Mouse (Mus musculus): ENCODE measurements around the gene Rhog. TPM values are rescaled to one million over a fixed set of nuclear protein-coding genes. Genes with fewer than 3 reads are reported as not detected.
"Not testable (repeated sequence)": the region's sequence is repeated elsewhere in the genome, so short reads cannot be mapped to it uniquely, and the experiment has no call there.

Gene Rhog
- polyA plus RNA-seq, 1 experiment from 2014 or later = 59.6 TPM

DNA sequence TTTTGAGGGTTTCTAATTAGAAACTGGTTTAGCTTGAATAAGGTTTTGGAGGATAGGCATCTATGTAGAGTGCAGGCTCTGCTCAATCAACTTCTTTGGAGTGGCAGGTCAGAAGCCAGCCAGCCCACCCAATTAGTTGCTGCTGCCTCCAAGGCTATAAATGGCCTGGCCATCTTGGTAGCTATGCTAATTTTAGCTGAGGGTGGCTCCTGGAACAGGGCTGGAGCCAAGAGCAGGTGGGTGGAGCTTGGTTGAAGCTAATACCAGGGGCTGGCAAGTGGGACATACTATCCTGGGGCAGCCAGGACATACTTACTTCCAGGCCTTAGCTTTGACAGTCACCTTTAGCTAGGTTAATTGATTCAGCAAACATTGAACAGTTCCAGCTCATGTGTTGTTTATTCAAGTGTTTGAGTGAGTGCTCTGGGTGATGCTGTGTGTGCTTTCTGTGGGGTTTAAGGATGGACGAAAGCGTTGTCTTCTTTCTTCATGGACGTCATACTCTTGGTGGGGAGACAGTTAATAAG lies 16.6 kb upstream of the Rhog start:
- WGBS = 86% methylated on average over 3 of the region's 3 CpGs
- Histone ChIP-seq H3K36me3 (ENCODE audit: control insufficient read depth, insufficient read depth) (no peaks in the 10 kb centered on the region), H3K9me3 (replicated peaks; ENCODE audit: control insufficient read depth, low read length) (no peaks in the 10 kb centered on the region), H3K4me1 (ENCODE audit: control insufficient read depth, insufficient read depth, low read length) (peaks cover 18% of the 10 kb centered on the region), H3K27ac (ENCODE audit: low read length) (peak overlapping the region; percentile 55), H3K4me3 (ENCODE audit: low read length) (no peak overlapping the region), H3K9ac (ENCODE audit: low read length) (no peak overlapping the region), H3K27me3 (ENCODE audit: control insufficient read depth, insufficient read depth, low read length) (peaks cover 21% of the 10 kb centered on the region), H3K4me2 (ENCODE audit: low read depth, low read length) (no peak overlapping the region)
- peak; percentile 76 for ATAC-seq (replicated peaks; ENCODE audit: extremely low read depth, insufficient read depth, low FRiP score)

DNA sequence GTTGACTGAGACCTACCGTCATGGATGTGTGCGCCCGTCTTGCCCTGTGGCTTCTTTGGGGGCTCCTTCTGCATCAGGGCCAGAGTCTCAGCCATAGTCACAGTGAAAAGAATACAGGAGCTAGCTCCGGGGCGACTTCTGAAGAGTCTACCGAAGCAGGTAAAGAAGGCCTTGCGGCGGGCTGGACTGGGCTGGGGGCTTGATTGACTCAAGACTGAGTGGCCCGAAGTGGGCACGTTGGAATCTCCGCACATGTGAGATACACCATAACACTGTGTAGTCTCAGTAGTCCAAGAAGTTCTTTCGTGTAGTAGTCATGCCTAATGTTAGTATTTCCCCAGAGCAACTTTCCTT lies 12.5 kb upstream of the Rhog start:
- H3K9me3 ChIP-seq (replicated peaks; ENCODE audit: control insufficient read depth, low read length) = no peaks in the 10 kb centered on the region
- H3K36me3 ChIP-seq (ENCODE audit: control insufficient read depth, insufficient read depth) = no peaks in the 10 kb centered on the region
- no peak overlapping the region for H3K27ac ChIP-seq (ENCODE audit: low read length)
- H3K27me3 ChIP-seq (ENCODE audit: control insufficient read depth, insufficient read depth, low read length) = peaks cover 12% of the 10 kb centered on the region; the same call in 1 of the 2 replicates
- peak overlapping the region; percentile 86 for H3K9ac ChIP-seq (ENCODE audit: low read length)
- H3K4me1 ChIP-seq (ENCODE audit: control insufficient read depth, insufficient read depth, low read length) = peaks cover 18% of the 10 kb centered on the region
- ATAC-seq (replicated peaks; ENCODE audit: extremely low read depth, insufficient read depth, low FRiP score) = no peak
- WGBS = 12% methylated on average over 12 of the region's 12 CpGs
- H3K4me3 ChIP-seq (ENCODE audit: low read length) = peak overlapping the region; percentile 90
- peak overlapping the region; percentile 95 for H3K4me2 ChIP-seq (ENCODE audit: low read depth, low read length)

DNA sequence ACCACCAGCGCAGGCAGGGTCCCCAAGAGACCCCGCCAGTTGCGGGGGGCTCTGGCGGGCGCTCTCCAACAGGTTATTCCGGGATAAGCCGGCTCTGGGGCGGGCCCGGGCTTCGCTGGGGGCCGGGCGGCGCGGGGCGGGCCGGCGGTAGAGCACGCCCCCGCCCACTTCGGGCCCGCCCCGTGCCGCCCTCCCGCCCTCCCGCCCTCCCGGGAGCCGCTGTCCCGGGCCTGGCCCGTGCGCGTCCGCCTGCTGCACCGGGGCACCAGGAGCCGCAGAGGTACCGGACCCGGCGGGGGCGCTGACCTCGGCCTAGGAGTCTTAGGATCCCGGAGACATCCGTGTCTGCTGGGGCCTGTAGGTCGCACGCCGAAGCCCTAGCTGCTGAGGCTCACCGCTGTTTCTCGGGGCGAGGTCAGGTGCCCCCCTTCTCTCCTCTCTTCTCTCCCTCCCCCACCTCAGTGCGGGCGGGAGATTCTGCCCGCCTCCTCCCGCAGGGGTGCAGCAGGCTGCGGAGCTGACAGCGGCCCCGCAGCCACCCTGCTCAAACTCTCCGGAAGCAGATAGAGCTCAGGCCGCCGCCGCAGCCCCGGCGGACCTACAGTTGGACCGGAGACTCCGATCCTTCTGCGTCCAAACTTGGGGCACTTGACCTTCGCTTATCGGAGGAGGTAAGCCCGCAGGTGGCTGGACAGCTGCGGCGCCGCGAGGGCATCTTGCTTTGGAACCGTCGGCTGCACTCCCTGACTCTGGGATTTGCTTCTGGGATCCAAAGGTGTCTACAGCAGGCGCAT lies 11.9 kb upstream of the Rhog start, which contains the start of gene Stim1:
TSS of gene Stim1 (plus strand) at position 206 of the 794 bp plus-strand sequence.
- WGBS = under 1% methylated on average over 50 of the region's 73 CpGs
- Histone ChIP-seq H3K9me3 (replicated peaks; ENCODE audit: control insufficient read depth, low read length) (no peaks in the 10 kb centered on the region), H3K4me2 (ENCODE audit: low read depth, low read length) (peak within 1 kb of the TSS; percentile 95), H3K27ac (ENCODE audit: low read length) (peak within 1 kb of the TSS; percentile 37; the same call in 1 of the 2 replicates), H3K27me3 (ENCODE audit: control insufficient read depth, insufficient read depth, low read length) (peaks cover 12% of the 10 kb centered on the region; the same call in 1 of the 2 replicates), H3K4me1 (ENCODE audit: control insufficient read depth, insufficient read depth, low read length) (peaks cover 16% of the 10 kb centered on the region), H3K9ac (ENCODE audit: low read length) (peak within 1 kb of the TSS; percentile 86), H3K36me3 (ENCODE audit: control insufficient read depth, insufficient read depth) (no peaks in the 10 kb centered on the region), H3K4me3 (ENCODE audit: low read length) (peak within 1 kb of the TSS; percentile 90)
- peak; percentile 91 for ATAC-seq (replicated peaks; ENCODE audit: extremely low read depth, insufficient read depth, low FRiP score)

DNA sequence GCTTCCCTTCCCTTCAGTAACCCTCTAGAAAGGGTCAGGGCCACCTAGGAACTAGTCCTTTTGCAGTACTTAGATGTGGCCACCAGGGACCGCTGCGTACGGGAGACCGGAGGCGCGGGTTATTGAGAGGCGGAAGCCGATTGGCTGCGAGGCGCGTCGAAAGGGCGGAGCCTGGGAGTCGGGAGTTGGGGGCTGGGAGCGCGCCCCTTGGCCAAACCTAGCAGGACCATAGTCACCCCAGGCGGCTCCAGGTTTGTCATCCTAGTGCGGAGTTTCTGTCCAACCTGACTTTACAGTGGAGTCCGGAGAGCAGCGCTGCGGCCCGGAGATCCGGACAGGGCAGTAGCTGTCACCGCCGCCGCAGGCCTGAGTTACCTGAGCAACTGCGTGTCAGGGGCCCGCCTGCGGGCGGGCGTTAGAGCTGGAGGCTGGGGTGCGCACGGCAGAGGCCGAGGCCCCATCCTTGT lies 11.3 kb upstream of the Rhog start:
- Histone ChIP-seq H3K4me3 (ENCODE audit: low read length) (peak overlapping the region; percentile 90), H3K27ac (ENCODE audit: low read length) (peak overlapping the region; percentile 37; the same call in 1 of the 2 replicates), H3K9me3 (replicated peaks; ENCODE audit: control insufficient read depth, low read length) (no peaks in the 10 kb centered on the region), H3K4me2 (ENCODE audit: low read depth, low read length) (peak overlapping the region; percentile 95), H3K36me3 (ENCODE audit: control insufficient read depth, insufficient read depth) (no peaks in the 10 kb centered on the region), H3K4me1 (ENCODE audit: control insufficient read depth, insufficient read depth, low read length) (peaks cover 11% of the 10 kb centered on the region), H3K27me3 (ENCODE audit: control insufficient read depth, insufficient read depth, low read length) (peaks cover 12% of the 10 kb centered on the region; the same call in 1 of the 2 replicates), H3K9ac (ENCODE audit: low read length) (peak overlapping the region; percentile 86)
- WGBS = under 1% methylated on average over 34 of the region's 34 CpGs
- peak; percentile 87 for ATAC-seq (replicated peaks; ENCODE audit: extremely low read depth, insufficient read depth, low FRiP score)

DNA sequence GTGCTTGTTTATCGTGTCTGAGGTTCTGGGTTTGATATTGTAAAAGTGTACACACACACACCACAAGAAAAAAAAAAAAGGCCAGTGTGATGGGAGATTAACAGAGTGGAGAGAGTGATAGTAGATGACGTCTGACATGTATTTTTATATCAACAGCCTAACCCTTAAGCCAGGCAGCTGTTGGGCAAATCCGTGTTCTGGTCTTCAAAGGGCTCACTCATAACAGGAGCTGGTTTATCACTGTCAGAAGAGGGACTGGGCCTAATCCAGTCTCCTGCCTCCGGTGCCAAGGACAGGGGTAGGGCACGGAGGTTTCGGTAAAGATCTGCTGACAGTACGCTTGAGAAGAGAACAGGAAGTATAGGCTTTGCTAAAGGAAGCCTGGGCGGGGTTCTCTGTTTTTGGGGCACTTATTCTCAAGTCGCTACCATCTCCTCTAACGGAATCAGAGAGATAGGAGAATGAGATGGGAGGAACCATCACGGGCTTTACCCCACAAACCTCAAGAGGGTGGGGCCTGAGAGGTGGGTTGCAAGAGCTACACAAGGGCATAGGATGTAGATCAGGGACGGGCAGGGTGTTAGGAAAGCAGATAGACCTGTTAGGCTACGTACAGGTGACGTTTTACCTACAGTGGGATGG lies 10.7 kb upstream of the Rhog start:
- no peak overlapping the region for H3K9ac ChIP-seq (ENCODE audit: low read length)
- no peaks in the 10 kb centered on the region for H3K9me3 ChIP-seq (replicated peaks; ENCODE audit: control insufficient read depth, low read length)
- H3K27me3 ChIP-seq (ENCODE audit: control insufficient read depth, insufficient read depth, low read length) = peaks cover 12% of the 10 kb centered on the region; the same call in 1 of the 2 replicates
- peak; percentile 2; the same call in 1 of the 2 replicates for ATAC-seq (replicated peaks; ENCODE audit: extremely low read depth, insufficient read depth, low FRiP score)
- H3K4me3 ChIP-seq (ENCODE audit: low read length) = peak overlapping the region; percentile 90
- H3K4me2 ChIP-seq (ENCODE audit: low read depth, low read length) = peak overlapping the region; percentile 95
- no peak overlapping the region for H3K27ac ChIP-seq (ENCODE audit: low read length)
- WGBS = 36% methylated on average over 14 of the region's 14 CpGs
- peaks cover 6% of the 10 kb centered on the region; the same call in 1 of the 2 replicates for H3K4me1 ChIP-seq (ENCODE audit: control insufficient read depth, insufficient read depth, low read length)
- no peaks in the 10 kb centered on the region for H3K36me3 ChIP-seq (ENCODE audit: control insufficient read depth, insufficient read depth)

DNA sequence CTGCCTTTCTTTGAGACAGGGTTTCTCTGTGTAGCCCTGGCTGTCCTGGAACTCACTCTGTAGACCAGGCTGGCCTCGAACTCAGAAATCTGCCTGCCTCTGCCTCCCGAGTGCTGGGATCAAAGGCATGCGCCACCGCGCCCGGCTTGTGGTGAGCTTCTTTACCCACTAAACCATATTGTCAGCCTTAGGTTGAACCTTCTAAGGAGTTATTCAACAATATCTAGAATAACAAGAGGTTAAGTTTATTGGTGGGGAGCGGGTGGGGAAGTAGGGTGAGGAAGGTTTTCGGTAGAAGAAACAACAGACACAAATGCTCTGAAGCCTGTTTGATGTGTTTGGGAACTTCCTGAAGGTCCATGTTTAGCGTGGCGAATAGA lies 10.2 kb upstream of the Rhog start:
- H3K9ac ChIP-seq (ENCODE audit: low read length); H3K36me3 ChIP-seq (ENCODE audit: control insufficient read depth, insufficient read depth); H3K27ac ChIP-seq (ENCODE audit: low read length); H3K9me3 ChIP-seq (replicated peaks; ENCODE audit: control insufficient read depth, low read length); H3K4me3 ChIP-seq (ENCODE audit: low read length); H3K4me2 ChIP-seq (ENCODE audit: low read depth, low read length); H3K4me1 ChIP-seq (ENCODE audit: control insufficient read depth, insufficient read depth, low read length); ATAC-seq (replicated peaks; ENCODE audit: extremely low read depth, insufficient read depth, low FRiP score): not testable (repeated sequence)
- H3K27me3 ChIP-seq (ENCODE audit: control insufficient read depth, insufficient read depth, low read length) = peaks cover 12% of the 10 kb centered on the region; the same call in 1 of the 2 replicates
- WGBS = 87% methylated on average over 10 of the region's 10 CpGs

DNA sequence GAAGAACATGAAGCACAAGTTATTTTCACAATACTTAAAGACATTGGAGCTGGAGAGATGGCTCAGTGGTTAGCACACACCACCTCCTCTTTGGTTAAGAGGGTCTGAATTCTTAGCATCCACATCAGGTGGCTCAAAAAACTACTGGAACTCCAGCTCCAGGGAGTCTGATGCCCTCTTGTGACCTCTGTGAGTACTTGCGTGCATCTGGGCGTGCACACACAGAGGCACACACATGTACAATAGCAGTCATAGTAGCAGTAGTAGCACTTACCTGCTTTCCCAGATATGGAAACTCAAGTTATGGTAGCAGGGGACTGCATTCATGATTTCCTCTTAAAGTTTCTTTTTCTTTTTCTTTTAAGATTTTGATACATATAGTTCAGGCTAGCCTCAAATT lies 7.2 kb upstream of the Rhog start:
- WGBS = 82% methylated on average over 2 of the region's 2 CpGs
- H3K4me1 ChIP-seq (ENCODE audit: control insufficient read depth, insufficient read depth, low read length) = no peaks in the 10 kb centered on the region
- no peaks in the 10 kb centered on the region for H3K36me3 ChIP-seq (ENCODE audit: control insufficient read depth, insufficient read depth)
- H3K27me3 ChIP-seq (ENCODE audit: control insufficient read depth, insufficient read depth, low read length) = 0 out of 2 replicates have a peak, but pooled peaks cover 6% of the 10 kb centered on the region
- H3K27ac ChIP-seq (ENCODE audit: low read length) = no peak overlapping the region
- no peaks in the 10 kb centered on the region for H3K9me3 ChIP-seq (replicated peaks; ENCODE audit: control insufficient read depth, low read length)
- no peak for ATAC-seq (replicated peaks; ENCODE audit: extremely low read depth, insufficient read depth, low FRiP score)
- no peak overlapping the region for H3K4me3 ChIP-seq (ENCODE audit: low read length)
- H3K9ac ChIP-seq (ENCODE audit: low read length) = no peak overlapping the region
- no peak overlapping the region for H3K4me2 ChIP-seq (ENCODE audit: low read depth, low read length)

DNA sequence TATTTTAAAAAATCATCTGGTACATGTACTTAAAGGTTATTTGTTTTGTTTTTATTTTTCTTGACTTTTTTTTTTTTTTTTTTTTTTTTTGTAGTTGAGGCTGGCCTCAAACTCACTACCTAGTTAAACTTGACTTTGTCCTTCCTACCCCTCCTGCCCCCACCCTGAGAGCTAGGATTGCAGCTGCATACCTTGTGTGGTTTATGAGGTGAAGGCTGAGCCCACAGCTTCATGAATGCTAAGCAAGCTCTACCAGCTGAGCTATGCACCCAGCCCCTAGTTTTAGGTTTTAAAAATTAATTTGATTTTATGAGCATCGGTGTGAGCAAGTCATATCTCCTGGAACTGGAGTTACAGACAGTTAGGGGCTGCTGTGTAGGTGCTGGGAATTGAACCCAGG lies 4.7 kb upstream of the Rhog start:
- WGBS = 85% methylated on average over 1 of the region's 1 CpGs
- H3K36me3 ChIP-seq (ENCODE audit: control insufficient read depth, insufficient read depth) = no peaks in the 10 kb centered on the region
- no peak overlapping the region for H3K27ac ChIP-seq (ENCODE audit: low read length)
- no peaks in the 10 kb centered on the region for H3K4me1 ChIP-seq (ENCODE audit: control insufficient read depth, insufficient read depth, low read length)
- no peak overlapping the region for H3K9ac ChIP-seq (ENCODE audit: low read length)
- H3K4me3 ChIP-seq (ENCODE audit: low read length) = no peak overlapping the region
- H3K4me2 ChIP-seq (ENCODE audit: low read depth, low read length) = no peak overlapping the region
- no peaks in the 10 kb centered on the region for H3K9me3 ChIP-seq (replicated peaks; ENCODE audit: control insufficient read depth, low read length)
- H3K27me3 ChIP-seq (ENCODE audit: control insufficient read depth, insufficient read depth, low read length) = peaks cover 2% of the 10 kb centered on the region; the same call in 1 of the 2 replicates
- ATAC-seq (replicated peaks; ENCODE audit: extremely low read depth, insufficient read depth, low FRiP score) = no peak
